Mouse (Mus musculus): ENCODE data around the gene Thsd4. TPM values are rescaled to one million over a fixed set of nuclear protein-coding genes. Genes with fewer than 3 reads are reported as not detected.

The Thsd4 gene
- total and polyA plus RNA-seq, 2 experiments: 0.70 to 0.92 TPM

- no peak for DNase-seq (ENCODE audit: extremely low read depth, low read depth, low spot score)
- 90% methylated on average over 9 of the region's 9 CpGs for WGBS
- Histone ChIP-seq H3K79me2 (ENCODE audit: control insufficient read depth, insufficient read depth, low read length) (no peaks in the 10 kb centered on the region), H3K36me3 (ENCODE audit: control insufficient read depth, insufficient read depth, low read length) (no peaks in the 10 kb centered on the region), H3K27me3 (ENCODE audit: control insufficient read depth, insufficient read depth, low read length) (peaks cover 10% of the 10 kb centered on the region; the same call in 1 of the 2 replicates), H3K4me3 (ENCODE audit: insufficient read depth, low read depth, low read length) (no peak overlapping the region), H3K9ac (ENCODE audit: low read depth, low read length) (no peak overlapping the region), H3K4me1 (ENCODE audit: control insufficient read depth, insufficient read depth, low read length) (no peaks in the 10 kb centered on the region), H3K27ac (replicated peaks; ENCODE audit: insufficient read depth, low read depth, low read length) (no peak overlapping the region)
- TF ChIP-seq CTCF (IDR thresholded peaks at IDR 0.05; ENCODE audit: low read depth, low read length) (no peak), POLR2A (IDR thresholded peaks at IDR 0.05; ENCODE audit: extremely low read depth, insufficient read depth, low read length) (no peak)
These were observed 570.7 kb downstream of the Thsd4 start for GRCm38 (mm10) chr9:59951001-59951750.

DNA sequence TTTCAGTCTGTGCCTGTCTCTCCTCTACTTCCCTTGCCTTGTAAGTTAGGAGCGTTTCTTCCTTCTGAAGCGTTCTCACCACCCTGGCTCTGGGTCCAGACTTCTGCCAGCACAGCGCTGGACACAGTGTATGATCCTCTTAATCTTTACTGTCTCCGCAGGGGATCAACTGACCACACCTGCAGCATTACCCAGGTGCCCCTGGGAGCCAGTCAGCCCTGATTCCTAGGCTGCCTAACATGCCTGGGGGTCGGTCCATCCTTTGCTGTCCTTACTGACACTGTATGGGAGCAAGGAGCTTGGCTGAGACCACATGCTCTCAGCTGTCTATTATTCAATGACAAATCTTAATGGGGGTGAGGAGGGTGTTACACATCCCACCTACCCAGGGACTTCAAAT lies 571.9 kb downstream of the Thsd4 start:
- no peaks in the 10 kb centered on the region for H3K4me1 ChIP-seq (ENCODE audit: control insufficient read depth, insufficient read depth, low read length)
- no peak overlapping the region for H3K4me3 ChIP-seq (ENCODE audit: insufficient read depth, low read depth, low read length)
- TF ChIP-seq POLR2A (IDR thresholded peaks at IDR 0.05; ENCODE audit: extremely low read depth, insufficient read depth, low read length) (no peak), CTCF (IDR thresholded peaks at IDR 0.05; ENCODE audit: low read depth, low read length) (no peak)
- H3K27me3 ChIP-seq (ENCODE audit: control insufficient read depth, insufficient read depth, low read length): peaks cover 10% of the 10 kb centered on the region; the same call in 1 of the 2 replicates
- 91% methylated on average over 5 of the region's 5 CpGs for WGBS
- DNase-seq (ENCODE audit: extremely low read depth, low read depth, low spot score): no peak
- H3K36me3 ChIP-seq (ENCODE audit: control insufficient read depth, insufficient read depth, low read length): no peaks in the 10 kb centered on the region
- H3K79me2 ChIP-seq (ENCODE audit: control insufficient read depth, insufficient read depth, low read length): no peaks in the 10 kb centered on the region
- no peak overlapping the region for H3K9ac ChIP-seq (ENCODE audit: low read depth, low read length)
- H3K27ac ChIP-seq (replicated peaks; ENCODE audit: insufficient read depth, low read depth, low read length): no peak overlapping the region

DNA sequence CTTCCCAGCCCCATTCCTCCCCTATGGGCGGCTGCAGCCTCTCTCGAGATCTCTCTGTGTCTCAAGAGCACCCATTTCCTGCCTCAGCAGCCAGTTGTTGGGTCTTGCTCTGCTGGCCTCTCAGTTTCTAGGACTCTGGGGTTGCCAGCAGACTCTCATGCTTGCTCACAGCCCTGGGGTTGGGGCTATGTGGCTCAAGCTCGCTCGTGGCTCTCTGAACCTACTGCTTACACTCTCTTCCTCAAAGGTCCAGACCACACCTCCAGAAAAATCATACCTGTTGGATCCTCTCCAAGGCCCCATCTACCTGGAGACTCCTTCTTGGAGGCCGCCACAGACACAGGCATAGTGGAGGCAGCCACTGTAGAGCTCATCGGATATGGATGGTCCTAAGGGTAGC lies 572.3 kb downstream of the Thsd4 start:
- no peak for TF ChIP-seq POLR2A (IDR thresholded peaks at IDR 0.05; ENCODE audit: extremely low read depth, insufficient read depth, low read length)
- no peak for TF ChIP-seq CTCF (IDR thresholded peaks at IDR 0.05; ENCODE audit: low read depth, low read length)
- no peak overlapping the region for H3K4me3 ChIP-seq (ENCODE audit: insufficient read depth, low read depth, low read length)
- no peak overlapping the region for H3K9ac ChIP-seq (ENCODE audit: low read depth, low read length)
- peaks cover 10% of the 10 kb centered on the region; the same call in 1 of the 2 replicates for H3K27me3 ChIP-seq (ENCODE audit: control insufficient read depth, insufficient read depth, low read length)
- no peaks in the 10 kb centered on the region for H3K36me3 ChIP-seq (ENCODE audit: control insufficient read depth, insufficient read depth, low read length)
- no peak overlapping the region for H3K27ac ChIP-seq (replicated peaks; ENCODE audit: insufficient read depth, low read depth, low read length)
- H3K4me1 ChIP-seq (ENCODE audit: control insufficient read depth, insufficient read depth, low read length): no peaks in the 10 kb centered on the region
- no peak for DNase-seq (ENCODE audit: extremely low read depth, low read depth, low spot score)
- no peaks in the 10 kb centered on the region for H3K79me2 ChIP-seq (ENCODE audit: control insufficient read depth, insufficient read depth, low read length)
- 75% methylated on average over 6 of the region's 6 CpGs for WGBS

- TF ChIP-seq POLR2A (IDR thresholded peaks at IDR 0.05; ENCODE audit: extremely low read depth, insufficient read depth, low read length) (no peak), CTCF (IDR thresholded peaks at IDR 0.05; ENCODE audit: low read depth, low read length) (no peak)
- Histone ChIP-seq H3K27ac (replicated peaks; ENCODE audit: insufficient read depth, low read depth, low read length) (no peak overlapping the region), H3K79me2 (ENCODE audit: control insufficient read depth, insufficient read depth, low read length) (no peaks in the 10 kb centered on the region), H3K4me3 (ENCODE audit: insufficient read depth, low read depth, low read length) (no peak overlapping the region), H3K36me3 (ENCODE audit: control insufficient read depth, insufficient read depth, low read length) (no peaks in the 10 kb centered on the region), H3K27me3 (ENCODE audit: control insufficient read depth, insufficient read depth, low read length) (peaks cover 10% of the 10 kb centered on the region; the same call in 1 of the 2 replicates), H3K4me1 (ENCODE audit: control insufficient read depth, insufficient read depth, low read length) (no peaks in the 10 kb centered on the region), H3K9ac (ENCODE audit: low read depth, low read length) (no peak overlapping the region)
- WGBS: 89% methylated on average over 17 of the region's 17 CpGs
- no peak for DNase-seq (ENCODE audit: extremely low read depth, low read depth, low spot score)
These were observed 573.1 kb downstream of the Thsd4 start for GRCm38 (mm10) chr9:59948691-59949250.

DNA sequence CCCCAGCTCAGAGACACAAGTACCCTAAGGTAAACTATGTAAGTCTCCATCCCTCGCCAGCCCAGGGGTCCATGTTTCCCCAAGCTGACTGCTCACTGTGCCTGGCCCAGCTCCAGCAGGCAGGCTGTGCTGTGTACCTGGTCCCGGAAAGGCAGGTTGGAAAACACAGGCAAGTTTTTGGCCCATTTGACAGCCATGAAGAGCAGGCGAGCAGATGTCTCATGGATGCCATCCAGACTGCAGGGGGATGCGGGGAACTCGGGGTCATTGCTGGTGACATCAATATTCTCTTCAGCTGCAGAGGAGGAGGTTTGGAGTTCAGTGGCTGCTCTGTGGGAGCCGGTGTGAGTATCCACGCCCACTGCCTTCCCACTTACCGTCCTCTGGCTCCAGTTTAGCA lies 573.6 kb downstream of the Thsd4 start:
- Histone ChIP-seq H3K79me2 (ENCODE audit: control insufficient read depth, insufficient read depth, low read length) (no peaks in the 10 kb centered on the region), H3K27me3 (ENCODE audit: control insufficient read depth, insufficient read depth, low read length) (peaks cover 10% of the 10 kb centered on the region; the same call in 1 of the 2 replicates), H3K36me3 (ENCODE audit: control insufficient read depth, insufficient read depth, low read length) (no peaks in the 10 kb centered on the region), H3K4me3 (ENCODE audit: insufficient read depth, low read depth, low read length) (no peak overlapping the region), H3K27ac (replicated peaks; ENCODE audit: insufficient read depth, low read depth, low read length) (no peak overlapping the region), H3K9ac (ENCODE audit: low read depth, low read length) (no peak overlapping the region), H3K4me1 (ENCODE audit: control insufficient read depth, insufficient read depth, low read length) (no peaks in the 10 kb centered on the region)
- TF ChIP-seq CTCF (IDR thresholded peaks at IDR 0.05; ENCODE audit: low read depth, low read length): no peak
- TF ChIP-seq POLR2A (IDR thresholded peaks at IDR 0.05; ENCODE audit: extremely low read depth, insufficient read depth, low read length): no peak
- WGBS: 75% methylated on average over 8 of the region's 8 CpGs
- DNase-seq (ENCODE audit: extremely low read depth, low read depth, low spot score): no peak

- no peak overlapping the region for H3K4me3 ChIP-seq (ENCODE audit: insufficient read depth, low read depth, low read length)
- 77% methylated on average over 8 of the region's 8 CpGs for WGBS
- H3K36me3 ChIP-seq (ENCODE audit: control insufficient read depth, insufficient read depth, low read length): no peaks in the 10 kb centered on the region
- TF ChIP-seq POLR2A (IDR thresholded peaks at IDR 0.05; ENCODE audit: extremely low read depth, insufficient read depth, low read length): no peak
- no peak for TF ChIP-seq CTCF (IDR thresholded peaks at IDR 0.05; ENCODE audit: low read depth, low read length)
- no peak for DNase-seq (ENCODE audit: extremely low read depth, low read depth, low spot score)
- no peak overlapping the region for H3K27ac ChIP-seq (replicated peaks; ENCODE audit: insufficient read depth, low read depth, low read length)
- H3K79me2 ChIP-seq (ENCODE audit: control insufficient read depth, insufficient read depth, low read length): no peaks in the 10 kb centered on the region
- H3K9ac ChIP-seq (ENCODE audit: low read depth, low read length): no peak overlapping the region
- H3K27me3 ChIP-seq (ENCODE audit: control insufficient read depth, insufficient read depth, low read length): peaks cover 10% of the 10 kb centered on the region; the same call in 1 of the 2 replicates
- H3K4me1 ChIP-seq (ENCODE audit: control insufficient read depth, insufficient read depth, low read length): no peaks in the 10 kb centered on the region
These were observed 574.6 kb downstream of the Thsd4 start for GRCm38 (mm10) chr9:59947271-59947670.
